Mouse (Mus musculus) thymus, postnatal 10 days (tissue): Measurements from ENCODE around the gene Tagap.
"Not testable (repeated sequence)": the region's sequence is repeated elsewhere in the genome, so short reads cannot be mapped to it uniquely, and the experiment has no call there.

Experiments used
- DNase-seq, 2 experiments: peaks; one replicate each; pipeline ENCODE4 v3.0.0; 2021; ENCODE audit warnings: low spot score in 2 of 2

The Tagap gene

DNA sequence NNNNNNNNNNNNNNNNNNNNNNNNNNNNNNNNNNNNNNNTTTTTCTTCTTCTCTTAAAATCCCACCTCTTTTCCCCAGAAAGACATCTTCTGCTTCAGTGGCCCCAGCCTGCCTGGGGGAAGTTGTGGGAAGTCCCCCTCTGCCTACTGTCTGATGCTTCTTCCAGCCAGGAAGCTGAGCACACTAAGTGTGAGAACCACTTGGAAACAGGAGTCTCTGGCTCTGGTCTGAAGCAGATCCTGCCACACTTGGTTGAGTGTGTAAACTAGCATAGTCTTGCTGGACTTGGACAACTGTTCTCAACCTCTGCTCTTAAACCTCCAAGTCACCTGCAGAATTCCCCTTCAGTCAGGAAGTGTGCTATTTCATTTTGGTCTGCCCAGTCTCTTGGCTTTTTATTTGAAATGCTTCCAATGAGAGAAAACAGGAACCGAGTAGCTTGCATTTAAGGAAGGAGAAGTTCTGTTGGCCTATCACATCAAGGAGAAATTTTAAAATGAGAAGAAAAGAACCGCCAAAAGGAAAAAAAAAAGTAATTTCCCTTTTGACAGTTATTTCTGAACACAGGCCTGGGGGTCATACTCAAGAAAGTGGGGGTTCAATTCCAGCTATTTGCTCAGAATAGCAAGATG lies 11.1 kb upstream of the Tagap start:
- no peak for DNase-seq

DNA sequence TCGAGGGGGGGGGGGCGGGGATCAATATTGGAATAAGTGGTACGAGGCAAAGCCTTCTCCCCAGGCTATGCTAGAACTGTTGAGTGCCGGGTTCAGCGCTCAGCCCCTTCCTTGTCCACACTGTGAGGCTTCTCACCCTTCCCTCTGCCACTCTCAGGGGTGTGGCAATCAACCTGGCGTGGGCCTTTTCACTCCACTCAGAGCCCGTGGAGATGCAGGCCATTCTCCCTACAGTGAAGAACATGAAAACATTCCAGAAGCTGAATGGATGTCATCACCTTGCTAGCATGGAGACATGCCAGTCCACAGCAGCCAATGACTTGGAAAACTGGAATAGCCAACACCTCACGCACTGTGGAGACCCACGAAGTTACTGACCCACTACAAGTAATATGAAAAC lies 10.0 kb upstream of the Tagap start:
- peak in 1 of 2 experiments; percentile 2 for DNase-seq

DNA sequence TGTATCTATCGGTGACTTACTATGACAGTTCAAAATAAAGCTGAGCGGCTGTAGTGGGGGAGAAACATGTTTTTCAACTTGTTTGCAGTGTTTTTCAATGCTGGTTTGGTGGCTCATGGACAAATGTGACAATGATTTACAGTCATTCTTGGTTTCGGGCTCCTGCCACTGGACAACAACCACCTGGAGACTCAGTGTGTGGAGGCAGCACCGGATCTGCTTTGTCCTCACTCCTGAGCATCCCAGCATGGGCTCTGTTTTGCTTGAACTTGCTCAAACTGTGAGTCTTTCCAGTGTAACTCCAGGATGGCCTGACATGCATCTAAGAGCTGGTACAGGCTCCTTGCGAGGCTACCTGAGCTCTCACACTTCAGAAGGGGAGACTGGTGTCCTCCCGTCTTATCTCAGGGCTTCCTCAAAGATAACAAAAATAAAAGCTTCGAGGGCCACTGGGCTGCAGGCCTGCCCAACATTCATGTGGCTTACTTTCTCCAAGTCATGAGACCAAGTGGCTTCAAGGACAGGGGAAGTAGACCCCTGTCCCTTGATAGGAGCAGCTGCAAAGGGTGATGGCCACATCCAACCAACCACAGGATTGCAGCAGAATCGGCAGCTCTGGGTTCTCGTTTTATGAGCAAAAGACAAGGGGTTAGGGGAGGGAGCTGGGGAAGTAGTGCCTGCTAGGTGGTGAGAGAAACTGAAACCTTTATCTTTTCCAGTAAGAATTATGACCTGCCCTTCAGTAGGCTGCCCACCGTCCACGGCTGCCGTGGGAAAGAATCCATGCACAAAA lies 8.8 kb upstream of the Tagap start:
- DNase-seq = no peak

DNA sequence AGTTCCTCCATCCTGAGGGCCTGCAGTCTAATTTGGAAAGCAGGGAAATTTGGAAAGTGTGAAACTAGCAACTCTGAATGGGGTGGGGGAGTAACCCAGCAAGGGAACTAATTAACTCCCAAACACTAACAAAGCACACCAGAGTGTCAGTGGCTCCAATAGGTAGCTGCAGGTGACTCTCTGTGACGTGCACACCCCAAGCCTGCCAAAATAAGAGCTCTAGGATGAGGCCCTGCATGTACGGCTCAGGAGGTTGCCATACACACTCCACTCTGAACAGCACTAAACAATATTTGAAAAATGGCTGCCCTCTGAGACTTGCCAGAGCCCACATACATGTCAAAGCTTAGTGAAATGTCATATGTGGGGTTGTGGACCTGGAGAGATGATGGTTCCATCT lies 7.4 kb upstream of the Tagap start:
- no peak for DNase-seq

GRCm38 (mm10) chr17:7919209-7919608 lies 6.6 kb upstream of the Tagap start:
- DNase-seq = no peak

GRCm38 (mm10) chr17:7922564-7922963 lies 3.2 kb upstream of the Tagap start:
- DNase-seq = no peak

GRCm38 (mm10) chr17:7924185-7924725 lies 1.5 kb upstream of the Tagap start:
- DNase-seq = no peak

DNA sequence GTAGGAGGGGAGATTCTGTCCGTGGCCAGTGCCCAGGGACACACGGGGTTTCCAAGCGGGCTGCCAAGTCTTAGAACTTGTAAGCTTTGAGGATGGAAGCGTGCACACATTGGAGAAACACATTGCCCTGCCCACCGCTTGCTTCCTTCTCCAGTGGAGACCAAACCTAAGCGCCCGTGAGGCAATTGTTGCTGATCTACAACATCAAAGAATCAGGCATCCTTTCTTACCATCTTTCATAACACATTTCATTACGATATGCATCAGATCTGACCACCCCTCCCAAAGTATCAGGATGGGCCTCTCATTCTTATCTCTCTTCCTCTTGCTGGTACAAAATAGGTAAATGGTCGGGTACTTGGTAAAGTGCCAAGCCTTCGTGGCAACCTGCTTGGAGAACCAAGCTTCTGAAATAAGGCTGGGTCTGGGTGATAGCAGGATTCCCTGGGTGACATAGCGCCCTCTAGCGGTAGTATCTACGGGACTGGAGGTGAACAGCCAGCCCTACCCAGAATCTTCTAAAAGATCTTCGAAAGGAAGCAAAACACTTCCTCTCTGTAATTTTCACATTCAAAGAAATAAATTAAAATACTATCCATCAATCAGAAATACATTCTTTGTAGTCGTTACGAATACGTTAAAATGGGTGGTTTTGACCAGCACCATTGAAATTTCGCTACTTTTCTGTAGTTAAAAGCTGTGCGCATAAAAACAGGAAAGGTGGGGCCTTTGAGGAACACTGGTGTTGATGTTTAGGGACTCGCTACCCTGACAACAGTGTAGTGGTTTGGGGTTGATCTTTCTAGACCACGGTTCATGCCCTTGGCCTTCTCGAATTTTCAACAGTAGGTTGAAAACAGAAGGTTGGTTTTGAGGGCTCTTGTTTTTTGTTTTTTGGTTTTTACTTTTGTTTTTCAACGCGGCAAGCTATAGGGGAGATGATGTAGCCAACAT lies 2.1 kb downstream of the Tagap start:
- peak; percentile 74 to 94 for DNase-seq

DNA sequence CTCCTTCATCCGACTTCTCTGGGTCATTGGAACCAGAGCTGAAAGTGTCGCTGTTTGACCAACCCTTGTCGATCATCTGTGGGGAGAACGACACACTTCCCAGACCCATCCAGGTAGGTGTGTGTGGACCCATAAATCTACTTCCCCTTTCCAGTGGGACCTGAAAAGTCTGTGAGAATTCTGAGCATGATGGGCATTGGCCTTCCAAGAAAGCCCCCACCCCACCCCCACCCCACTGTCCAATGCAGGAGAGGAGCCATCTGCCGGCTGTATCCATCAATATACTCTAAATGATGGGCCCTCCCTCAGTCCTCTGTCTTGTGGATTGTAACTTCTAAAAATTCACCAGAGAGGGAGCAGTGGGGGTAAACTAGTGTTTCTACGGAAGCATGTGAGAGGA lies 2.9 kb downstream of the Tagap start:
- DNase-seq = no peak

DNA sequence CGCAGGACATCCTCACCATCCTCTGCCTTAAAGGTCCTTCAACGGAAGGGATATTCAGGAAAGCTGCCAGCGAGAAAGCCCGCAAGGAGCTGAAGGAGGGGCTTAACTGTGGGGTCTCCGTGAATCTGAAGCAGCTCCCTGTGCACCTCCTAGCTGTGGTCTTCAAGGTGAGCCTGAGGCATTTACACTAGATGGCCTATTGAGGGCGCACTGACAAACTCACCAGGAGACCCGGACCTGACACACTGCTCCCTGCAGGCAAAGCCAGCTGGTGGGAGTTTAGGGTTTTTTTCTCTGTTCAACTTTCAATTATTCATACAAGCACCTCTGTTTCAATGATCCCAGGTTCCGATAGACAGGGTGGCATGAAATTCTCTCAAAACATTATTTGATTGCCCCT lies 3.5 kb downstream of the Tagap start:
- DNase-seq = no peak

DNA sequence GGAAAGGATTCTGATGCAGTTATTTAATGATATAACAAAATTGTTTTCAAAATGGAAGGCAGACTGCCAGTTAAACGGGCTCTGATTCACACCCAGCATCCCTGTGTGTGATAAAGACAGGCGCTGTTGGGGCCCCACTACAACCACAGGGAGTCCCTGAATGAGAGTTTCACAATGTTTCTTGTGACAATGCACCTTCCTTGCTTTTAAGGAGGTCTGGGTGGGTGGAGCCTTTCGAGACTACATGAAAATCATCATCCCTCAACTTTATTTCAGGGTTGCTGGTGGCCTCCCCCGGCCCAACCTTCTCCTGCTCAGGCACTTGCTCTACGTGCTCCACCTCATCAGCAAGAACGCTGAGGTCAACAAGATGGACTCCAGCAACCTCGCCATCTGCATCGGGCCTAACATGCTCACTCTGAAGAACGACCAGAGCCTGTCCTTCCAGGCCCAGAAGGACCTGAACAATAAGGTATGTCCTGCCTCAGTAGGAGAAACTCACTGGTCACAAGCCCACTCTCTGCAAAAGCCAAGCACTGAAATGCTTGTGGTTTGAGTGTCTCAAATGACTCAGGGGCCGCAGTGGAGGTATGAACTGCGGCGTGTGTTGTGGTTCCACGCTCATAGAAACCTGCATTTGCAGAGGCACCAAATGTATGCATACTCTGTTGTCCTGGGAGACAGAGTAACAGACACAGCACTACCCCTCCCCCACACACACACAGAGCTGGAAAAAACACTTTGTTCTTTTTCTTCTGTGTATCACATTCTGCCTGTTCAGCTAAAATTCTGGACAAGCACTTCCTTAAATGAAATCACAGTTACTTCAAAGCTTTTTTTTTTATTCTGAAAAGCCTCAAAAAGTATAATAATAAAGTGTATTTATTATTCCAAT lies 5.5 kb downstream of the Tagap start:
- no peak for DNase-seq

DNA sequence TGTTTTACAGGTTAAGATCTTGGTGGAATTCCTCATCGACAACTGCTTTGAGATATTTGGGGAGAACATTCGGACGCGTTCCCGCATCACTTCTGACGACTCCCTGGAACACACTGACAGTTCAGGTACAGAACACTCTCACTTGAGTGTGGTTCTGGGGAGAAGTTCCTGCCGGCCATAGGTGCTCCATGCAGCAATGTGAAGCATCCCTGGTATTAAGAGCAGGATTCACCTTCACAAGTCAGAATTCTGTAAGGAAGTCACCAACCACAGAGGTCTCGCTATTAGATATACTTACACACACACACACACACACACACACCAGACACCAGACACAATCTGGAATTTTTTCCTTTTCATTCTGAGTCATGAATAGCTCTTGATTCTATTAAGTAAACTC lies 6.3 kb downstream of the Tagap start:
- not testable (repeated sequence) for DNase-seq

- peak; percentile 21 to 47 for DNase-seq
Observed at GRCm38 (mm10) chr17:7939640-7940039, 13.8 kb downstream of the Tagap start.

- peak; percentile 52 to 64 for DNase-seq
Observed at GRCm38 (mm10) chr17:7945117-7946052, 19.6 kb downstream of the Tagap start, which contains the start of gene Rsph3a. Gene Rsph3a (plus strand): TSS chr17:7945614.

- DNase-seq = not testable (repeated sequence)
Observed at GRCm38 (mm10) chr17:7946053-7946627, 20.3 kb downstream of the Tagap start.

GRCm38 (mm10) chr17:7951333-7951732 lies 25.5 kb downstream of the Tagap start:
- not testable (repeated sequence) for DNase-seq

DNA sequence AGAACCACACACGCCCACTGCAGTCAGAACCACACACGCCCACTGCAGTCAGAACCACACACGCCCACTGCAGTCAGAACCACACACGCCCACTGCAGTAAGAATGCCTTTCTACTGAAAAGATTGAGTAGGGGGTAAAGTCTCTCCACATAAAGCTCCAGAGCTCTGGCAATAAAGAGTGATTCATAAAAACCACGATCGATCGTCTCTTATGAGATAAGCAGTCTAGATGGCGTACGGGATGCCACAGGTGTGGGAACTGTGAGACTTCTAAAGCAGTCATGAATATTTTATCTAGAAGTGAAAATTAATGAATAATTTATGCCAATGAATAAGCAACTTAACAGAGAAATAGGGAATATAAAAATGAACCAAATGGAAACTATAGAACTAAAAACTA lies 31.4 kb downstream of the Tagap start:
- DNase-seq = not testable (repeated sequence)

GRCm38 (mm10) chr17:7963333-7963732 lies 37.5 kb downstream of the Tagap start:
- not testable (repeated sequence) for DNase-seq

DNA sequence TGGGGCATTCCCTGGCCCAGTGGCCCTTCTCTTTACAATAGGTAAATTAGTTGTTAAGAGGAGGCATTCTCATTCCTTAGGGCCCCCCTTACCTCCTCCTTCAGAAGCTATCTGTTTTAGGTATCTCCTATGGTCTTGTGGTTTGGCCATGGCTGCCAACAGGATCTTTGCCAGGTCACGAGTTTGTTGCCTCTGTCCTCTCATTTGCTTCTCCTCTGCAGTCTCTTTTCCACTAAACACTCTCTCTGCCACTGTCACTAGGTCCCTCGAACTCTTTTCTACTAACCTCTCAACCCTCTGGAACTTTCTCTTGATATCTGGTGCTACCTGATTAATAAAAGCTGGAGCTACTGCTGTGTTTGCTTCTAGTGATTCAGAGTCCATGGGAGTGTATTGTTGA lies 38.6 kb downstream of the Tagap start:
- not testable (repeated sequence) for DNase-seq
